Mouse (Mus musculus): Measurements from ENCODE around the gene Nphp4.
A peak's percentile ranks its signal among the peaks of the same experiment; 100 is the strongest.
"Not testable (repeated sequence)": the region's sequence is repeated elsewhere in the genome, so short reads cannot be mapped to it uniquely, and the experiment has no call there.

Nphp4 gene

GRCm38 (mm10) chr4:152478224-152478567 lies 1.7 kb downstream of the Nphp4 start:
- no peak for DNase-seq (ENCODE audit: low read depth, low spot score)

DNA sequence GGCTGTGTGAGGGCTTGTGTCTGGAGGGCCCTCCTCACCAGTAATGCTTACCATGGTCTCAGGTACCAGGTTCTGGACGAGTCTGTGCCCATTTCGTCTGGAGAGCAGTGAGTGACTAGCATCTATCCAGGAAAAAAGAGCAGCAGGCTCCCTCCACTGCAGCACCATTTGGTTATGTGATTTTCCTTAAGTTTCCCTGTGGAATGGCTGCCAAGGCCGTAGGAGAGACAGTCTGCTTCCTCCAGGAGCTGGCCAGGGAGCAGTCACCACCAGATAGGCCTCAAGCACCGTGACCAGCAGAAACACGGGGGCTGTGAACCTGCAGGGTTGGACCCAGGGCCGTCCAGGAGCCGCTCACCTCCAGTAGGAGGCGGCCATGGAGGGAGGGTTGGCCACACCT lies 3.9 kb downstream of the Nphp4 start:
- no peak for DNase-seq (ENCODE audit: low read depth, low spot score)

GRCm38 (mm10) chr4:152488046-152488445 lies 11.5 kb downstream of the Nphp4 start:
- DNase-seq (ENCODE audit: low read depth, low spot score), result no peak

- DNase-seq (ENCODE audit: low read depth, low spot score), result no peak
Observed at GRCm38 (mm10) chr4:152490311-152490710, 13.8 kb downstream of the Nphp4 start.

GRCm38 (mm10) chr4:152491250-152491899 lies 14.9 kb downstream of the Nphp4 start:
- DNase-seq (ENCODE audit: low read depth, low spot score), result peak; percentile 52

DNA sequence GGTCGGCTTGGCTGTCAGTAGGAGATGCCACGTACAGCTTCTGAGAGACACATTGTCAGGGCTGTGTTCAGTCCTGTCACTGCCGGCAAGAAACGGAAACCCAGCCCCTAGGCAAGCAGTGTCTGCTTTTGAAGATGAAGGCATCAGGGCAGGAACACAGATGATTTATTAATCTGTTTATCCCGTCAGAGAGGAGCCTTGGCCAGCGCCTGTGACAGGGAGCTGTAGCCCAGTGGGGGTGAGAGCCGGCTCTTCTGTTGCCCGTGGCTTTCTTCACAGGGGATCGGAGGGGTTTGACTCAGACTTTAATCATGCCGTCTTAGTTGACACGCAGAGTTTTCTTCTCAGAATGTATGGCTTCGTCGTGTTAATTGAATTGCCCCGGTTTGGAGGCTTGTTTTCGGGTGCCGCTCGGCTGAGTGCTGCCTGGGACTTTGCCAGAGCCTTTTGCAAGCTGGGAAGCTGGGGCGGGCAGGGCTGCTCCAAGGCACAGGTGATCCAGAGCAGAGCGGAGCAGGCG lies 17.9 kb downstream of the Nphp4 start:
- no peak for DNase-seq (ENCODE audit: low read depth, low spot score)

DNA sequence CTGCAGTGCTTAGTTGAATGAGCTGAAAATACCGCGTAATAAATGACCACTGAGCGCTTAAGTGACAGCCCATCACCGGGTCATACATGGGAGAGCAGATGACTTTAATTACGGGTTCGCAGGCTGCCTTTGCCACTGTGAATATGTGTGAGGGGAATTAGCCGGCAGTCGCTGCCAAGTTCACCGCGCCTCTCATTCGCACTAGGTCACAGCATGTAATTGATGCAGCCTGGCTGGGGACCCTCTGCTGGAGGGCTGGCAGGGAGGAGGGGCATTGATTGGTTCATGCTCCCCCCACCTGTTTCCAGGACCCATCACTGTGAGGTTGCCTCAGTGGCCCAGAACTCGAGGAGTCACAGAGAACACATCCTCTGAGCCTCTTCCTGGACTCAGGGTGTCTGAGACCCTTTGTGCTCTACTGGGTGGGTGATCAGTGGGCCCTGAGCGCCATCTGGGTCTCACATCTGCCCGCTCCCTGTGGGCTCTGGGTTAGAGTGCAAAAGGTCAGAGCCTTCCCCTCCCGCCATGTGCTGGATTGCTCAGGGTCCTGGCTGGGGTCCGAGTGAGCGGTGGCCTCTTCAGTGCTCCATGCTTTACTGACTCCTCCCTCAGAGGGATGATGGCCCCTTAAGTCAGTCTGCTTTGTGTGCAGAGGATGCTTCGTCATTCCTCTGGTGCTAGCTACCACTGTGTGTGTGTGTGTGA lies 35.9 kb downstream of the Nphp4 start:
- DNase-seq (ENCODE audit: low read depth, low spot score), result peak; percentile 46

GRCm38 (mm10) chr4:152514884-152515283 lies 38.4 kb downstream of the Nphp4 start:
- no peak for DNase-seq (ENCODE audit: low read depth, low spot score)

DNA sequence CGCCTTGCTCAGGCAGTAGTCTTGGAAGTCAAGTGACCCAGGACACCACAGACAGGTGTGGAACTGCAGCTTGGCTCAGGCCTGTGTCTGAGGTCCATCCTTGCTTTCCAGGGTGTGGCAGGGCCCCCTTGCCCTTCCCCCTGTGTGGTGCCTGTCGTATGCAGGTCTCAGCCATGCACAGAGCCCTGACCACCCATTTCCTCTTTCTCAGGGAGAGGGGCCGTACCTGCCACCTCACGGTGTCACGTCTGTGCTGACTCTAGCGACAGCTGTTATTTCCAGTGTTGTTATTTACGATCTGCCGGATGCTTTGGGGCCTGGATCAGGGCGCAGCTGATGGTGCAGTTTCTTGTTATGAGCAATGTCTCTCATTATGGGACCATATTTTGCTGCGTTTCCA lies 42.6 kb downstream of the Nphp4 start:
- DNase-seq (ENCODE audit: low read depth, low spot score), result no peak

- DNase-seq (ENCODE audit: low read depth, low spot score), result peak; percentile 73
Observed at GRCm38 (mm10) chr4:152520083-152520482, 43.6 kb downstream of the Nphp4 start.

GRCm38 (mm10) chr4:152532872-152533271 lies 56.4 kb downstream of the Nphp4 start:
- no peak for DNase-seq (ENCODE audit: low read depth, low spot score)

GRCm38 (mm10) chr4:152539756-152540155 lies 63.2 kb downstream of the Nphp4 start:
- DNase-seq (ENCODE audit: low read depth, low spot score), result no peak

DNA sequence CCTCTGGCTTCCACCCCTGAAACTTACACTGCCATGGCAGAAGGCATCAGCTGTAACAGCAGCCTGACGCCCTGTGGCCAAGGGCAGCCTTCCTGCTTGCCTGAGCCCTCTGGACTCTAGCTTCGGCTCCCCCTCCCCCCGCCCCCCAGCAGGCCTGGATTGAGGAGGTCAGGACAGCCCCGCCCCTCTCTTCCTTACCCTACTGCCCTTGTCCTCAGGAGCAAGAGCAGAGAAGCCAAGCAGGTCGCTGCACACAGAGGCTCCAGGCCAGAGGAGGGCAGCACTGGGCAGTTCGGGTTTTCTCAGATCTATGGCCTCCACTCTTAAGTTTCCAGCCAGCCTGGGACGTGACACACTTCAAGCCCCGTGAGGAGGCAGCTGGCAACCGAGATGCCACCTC lies 64.7 kb downstream of the Nphp4 start:
- DNase-seq (ENCODE audit: low read depth, low spot score), result peak; percentile 37

DNA sequence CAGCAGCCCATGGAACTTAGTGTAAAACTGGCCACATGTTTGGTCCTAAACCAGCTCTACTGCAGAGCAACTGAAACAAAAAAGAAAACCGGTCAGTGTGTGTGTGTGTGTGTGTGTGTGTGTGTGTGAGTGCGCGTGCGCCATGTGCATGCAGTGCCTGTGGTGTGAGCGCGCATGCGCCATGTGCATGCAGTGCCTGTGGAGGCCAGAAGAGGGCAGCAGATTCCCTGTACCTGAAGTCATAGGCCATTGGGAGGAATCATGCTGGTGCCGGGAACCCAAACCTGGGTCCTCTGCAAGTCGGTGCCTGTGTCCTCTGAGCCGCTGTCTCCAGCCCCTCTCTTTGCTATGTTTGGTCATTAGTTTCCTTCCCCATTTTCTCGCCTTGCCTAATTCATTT lies 65.9 kb downstream of the Nphp4 start:
- no peak for DNase-seq (ENCODE audit: low read depth, low spot score)

DNA sequence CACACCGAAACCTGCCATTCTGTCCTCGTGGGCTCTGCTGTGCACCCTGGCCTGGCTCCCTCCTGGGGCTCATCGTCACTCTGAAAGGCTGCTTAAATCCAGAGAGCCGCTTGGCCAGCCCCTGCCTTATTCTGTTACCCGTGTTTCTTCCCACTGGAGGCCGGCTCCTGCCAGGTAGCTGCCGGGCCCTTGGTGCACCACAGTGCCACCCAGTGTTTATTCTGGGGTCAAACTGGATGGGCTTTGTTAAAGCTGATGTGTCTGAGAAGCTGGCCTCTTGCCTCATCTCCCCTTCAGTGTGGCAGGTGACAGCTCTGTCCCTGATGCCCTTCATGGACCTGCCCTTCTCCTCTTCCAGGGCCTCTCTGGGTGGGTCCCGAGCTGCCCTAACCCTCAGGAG lies 70.0 kb downstream of the Nphp4 start:
- no peak for DNase-seq (ENCODE audit: low read depth, low spot score)

GRCm38 (mm10) chr4:152547886-152548663 lies 71.6 kb downstream of the Nphp4 start:
- DNase-seq (ENCODE audit: low read depth, low spot score), result no peak

- DNase-seq (ENCODE audit: low read depth, low spot score), result no peak
Observed at GRCm38 (mm10) chr4:152549507-152550202, 73.1 kb downstream of the Nphp4 start.

- DNase-seq (ENCODE audit: low read depth, low spot score), result no peak
Observed at GRCm38 (mm10) chr4:152550203-152550549, 73.7 kb downstream of the Nphp4 start.

GRCm38 (mm10) chr4:152553582-152554285 lies 77.2 kb downstream of the Nphp4 start:
- no peak for DNase-seq (ENCODE audit: low read depth, low spot score)

- no peak for DNase-seq (ENCODE audit: low read depth, low spot score)
Observed at GRCm38 (mm10) chr4:152554421-152554820, 77.9 kb downstream of the Nphp4 start.

DNA sequence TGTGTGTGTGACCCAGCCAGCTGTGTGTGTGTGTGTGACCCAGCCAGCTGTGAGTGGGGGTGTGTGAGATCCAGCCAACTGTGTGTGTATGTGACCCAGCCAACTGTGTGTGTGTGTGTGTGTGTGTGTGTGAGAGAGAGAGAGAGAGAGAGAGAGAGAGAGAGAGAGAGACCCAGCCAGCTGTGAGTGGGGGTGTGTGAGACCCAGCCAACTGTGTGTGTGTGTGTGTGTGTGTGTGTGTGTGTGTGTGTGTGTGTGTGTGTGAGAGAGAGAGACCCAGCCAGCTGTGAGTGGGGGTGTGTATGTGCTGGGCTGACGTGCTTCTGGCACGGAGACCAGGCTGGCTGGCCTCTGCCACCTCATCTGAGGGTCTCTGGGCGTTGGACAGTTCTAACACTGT lies 79.3 kb downstream of the Nphp4 start:
- not testable (repeated sequence) for DNase-seq (ENCODE audit: low read depth, low spot score)
